Mouse (Mus musculus): ENCODE data around the gene Tldc2. TPM values are rescaled to one million over a fixed set of nuclear protein-coding genes. Genes with fewer than 3 reads are reported as not detected.

The Tldc2 gene
- polyA plus RNA-seq, 1 experiment from 2014 or later = not detected

Other genes starting within 250 kb of the Tldc2 start
- gene Tgif2, start 247.0 kb upstream of the Tldc2 start, polyA plus RNA-seq (2016; fragmentation: Nextera tagmentation; extraction: Ambion mirVana) = 112 and 114 TPM in 2 replicates
- gene 4930518I15Rik, start 229.1 kb upstream of the Tldc2 start, polyA plus RNA-seq (2016; fragmentation: Nextera tagmentation; extraction: Ambion mirVana) = 9.9 and 10.0 TPM in 2 replicates
- gene Rab5if, start 223.9 kb upstream of the Tldc2 start, polyA plus RNA-seq (2016; fragmentation: Nextera tagmentation; extraction: Ambion mirVana) = 174 and 187 TPM in 2 replicates
- gene Sla2, start 199.9 kb upstream of the Tldc2 start, polyA plus RNA-seq (2016; fragmentation: Nextera tagmentation; extraction: Ambion mirVana) = 0.29 and 0.49 TPM in 2 replicates
- gene Ndrg3, start 95.0 kb upstream of the Tldc2 start, polyA plus RNA-seq (2016; fragmentation: Nextera tagmentation; extraction: Ambion mirVana) = 40.4 and 41.1 TPM in 2 replicates
- 51.7 and 53.8 TPM in 2 replicates for gene Dsn1, start 79.9 kb upstream of the Tldc2 start, polyA plus RNA-seq (2016; fragmentation: Nextera tagmentation; extraction: Ambion mirVana)
- 4.5 and 4.7 TPM in 2 replicates for gene Soga1, start 7.8 kb upstream of the Tldc2 start, polyA plus RNA-seq (2016; fragmentation: Nextera tagmentation; extraction: Ambion mirVana)
- gene Samhd1, start 48.2 kb downstream of the Tldc2 start, polyA plus RNA-seq (2016; fragmentation: Nextera tagmentation; extraction: Ambion mirVana) = 26.7 and 27.8 TPM in 2 replicates
- 21.4 and 23.7 TPM in 2 replicates for gene Rbl1, start 117.5 kb downstream of the Tldc2 start, polyA plus RNA-seq (2016; fragmentation: Nextera tagmentation; extraction: Ambion mirVana)
- 266 and 277 TPM in 2 replicates for gene Rpn2, start 192.0 kb downstream of the Tldc2 start, polyA plus RNA-seq (2016; fragmentation: Nextera tagmentation; extraction: Ambion mirVana)
- gene Mroh8, start 192.5 kb downstream of the Tldc2 start, polyA plus RNA-seq (2016; fragmentation: Nextera tagmentation; extraction: Ambion mirVana) = 0.73 and 1.0 TPM in 2 replicates

All from embryonic facial prominence, embryonic 10.5 days (tissue).